Mouse (Mus musculus): ENCODE results near the gene Sirt3. TPM values are rescaled to one million over a fixed set of nuclear protein-coding genes. Genes with fewer than 3 reads are reported as not detected.

The Sirt3 gene
- polyA plus RNA-seq (2015; fragmentation: Nextera tagmentation; extraction: Ambion mirVana) = 25.7 and 28.7 TPM in 2 replicates

- WGBS = under 1% methylated on average over 59 of the region's 59 CpGs
Observed at GRCm38 (mm10) chr7:140881696-140882468, at the start of gene Sirt3, which contains the start of gene Psmd13. Gene Sirt3 (minus strand): TSS chr7:140882309. Gene Psmd13 (plus strand): TSS chr7:140881968.

GRCm38 (mm10) chr7:140927181-140927580, 45.1 kb upstream of the Sirt3 start:
- Histone ChIP-seq H3K4me3 (replicated peaks) (no peak overlapping the region), H3K4me1 (peaks cover 10% of the 10 kb centered on the region), H3K9me3 (no peaks in the 10 kb centered on the region), H3K27ac (no peak overlapping the region), H3K4me2 (no peak overlapping the region), H3K36me3 (no peaks in the 10 kb centered on the region), H3K27me3 (replicated peaks) (peaks cover 29% of the 10 kb centered on the region), H3K9ac (no peak overlapping the region)
- no peak for ATAC-seq (ENCODE audit: insufficient read depth, low FRiP score, low read depth)
- 86% methylated on average over 6 of the region's 6 CpGs for WGBS

More at GRCm38 (mm10) chr7:140881696-140882468, at the start of gene Sirt3, which contains the start of gene Psmd13:
- peak within 1 kb of the TSS; percentile 86 for H3K4me2 ChIP-seq
- peak within 1 kb of the TSS; percentile 78 for H3K9ac ChIP-seq
- H3K27me3 ChIP-seq (replicated peaks) = no peaks in the 10 kb centered on the region
- peaks cover 11% of the 10 kb centered on the region for H3K4me1 ChIP-seq
- peak within 1 kb of the TSS; percentile 91 for H3K27ac ChIP-seq
- H3K9me3 ChIP-seq = no peaks in the 10 kb centered on the region
- ATAC-seq (ENCODE audit: insufficient read depth, low FRiP score, low read depth) = peak; percentile 95
- peaks cover 6% of the 10 kb centered on the region for H3K36me3 ChIP-seq
- peak within 1 kb of the TSS; percentile 96 for H3K4me3 ChIP-seq (replicated peaks)

- no peaks in the 10 kb centered on the region for H3K36me3 ChIP-seq
- peak overlapping the region; percentile 34 for H3K4me3 ChIP-seq (replicated peaks)
- no peak overlapping the region for H3K27ac ChIP-seq
- H3K9ac ChIP-seq = no peak overlapping the region
- H3K4me1 ChIP-seq = peaks cover 14% of the 10 kb centered on the region
- 23% methylated on average over 30 of the region's 30 CpGs for WGBS
- H3K27me3 ChIP-seq (replicated peaks) = peaks cover 59% of the 10 kb centered on the region
- H3K9me3 ChIP-seq = no peaks in the 10 kb centered on the region
- ATAC-seq (ENCODE audit: insufficient read depth, low FRiP score, low read depth) = no peak
- peak overlapping the region; percentile 67 for H3K4me2 ChIP-seq
Observed at GRCm38 (mm10) chr7:140923070-140923775, 41.1 kb upstream of the Sirt3 start.

GRCm38 (mm10) chr7:140922398-140923069, 40.4 kb upstream of the Sirt3 start:
- Histone ChIP-seq H3K9me3 (no peaks in the 10 kb centered on the region), H3K27me3 (replicated peaks) (peaks cover 59% of the 10 kb centered on the region), H3K9ac (no peak overlapping the region), H3K4me3 (replicated peaks) (peak overlapping the region; percentile 34), H3K4me1 (peaks cover 14% of the 10 kb centered on the region), H3K4me2 (peak overlapping the region; percentile 67), H3K36me3 (no peaks in the 10 kb centered on the region), H3K27ac (no peak overlapping the region)
- peak; percentile 37; the same call in 1 of the 2 replicates for ATAC-seq (ENCODE audit: insufficient read depth, low FRiP score, low read depth)
- WGBS = 2% methylated on average over 49 of the region's 49 CpGs

GRCm38 (mm10) chr7:140921225-140921975, 39.3 kb upstream of the Sirt3 start:
- no peak overlapping the region for H3K27ac ChIP-seq
- peak overlapping the region; percentile 34; the same call in 1 of the 2 replicates for H3K4me3 ChIP-seq (replicated peaks)
- WGBS = 29% methylated on average over 22 of the region's 22 CpGs
- ATAC-seq (ENCODE audit: insufficient read depth, low FRiP score, low read depth) = no peak
- H3K27me3 ChIP-seq (replicated peaks) = peaks cover 59% of the 10 kb centered on the region
- H3K4me1 ChIP-seq = peaks cover 14% of the 10 kb centered on the region
- H3K4me2 ChIP-seq = peak overlapping the region; percentile 67; the same call in 1 of the 2 replicates
- H3K9me3 ChIP-seq = no peaks in the 10 kb centered on the region
- H3K9ac ChIP-seq = no peak overlapping the region
- H3K36me3 ChIP-seq = no peaks in the 10 kb centered on the region

- ATAC-seq (ENCODE audit: insufficient read depth, low FRiP score, low read depth) = no peak
- H3K4me1 ChIP-seq = peaks cover 14% of the 10 kb centered on the region
- H3K36me3 ChIP-seq = no peaks in the 10 kb centered on the region
- 0 out of 2 replicates have a peak within 1 kb of the TSS, but pooled peaks have one; percentile 31 for H3K27ac ChIP-seq
- no peaks in the 10 kb centered on the region for H3K9me3 ChIP-seq
- H3K27me3 ChIP-seq (replicated peaks) = peaks cover 59% of the 10 kb centered on the region
- no peak within 1 kb of the TSS for H3K9ac ChIP-seq
- peak within 1 kb of the TSS; percentile 34; the same call in 1 of the 2 replicates for H3K4me3 ChIP-seq (replicated peaks)
- peak within 1 kb of the TSS; percentile 67; the same call in 1 of the 2 replicates for H3K4me2 ChIP-seq
- WGBS = 62% methylated on average over 8 of the region's 8 CpGs
Observed at GRCm38 (mm10) chr7:140920418-140921029, 38.4 kb upstream of the Sirt3 start, which contains the start of gene Nlrp6. Gene Nlrp6 (plus strand): TSS chr7:140920902.

GRCm38 (mm10) chr7:140919911-140920310, 37.8 kb upstream of the Sirt3 start:
- H3K9ac ChIP-seq = no peak overlapping the region
- no peak overlapping the region for H3K27ac ChIP-seq
- H3K4me1 ChIP-seq = peaks cover 14% of the 10 kb centered on the region
- H3K36me3 ChIP-seq = no peaks in the 10 kb centered on the region
- peaks cover 56% of the 10 kb centered on the region for H3K27me3 ChIP-seq (replicated peaks)
- 48% methylated on average over 4 of the region's 4 CpGs for WGBS
- no peak for ATAC-seq (ENCODE audit: insufficient read depth, low FRiP score, low read depth)
- H3K4me2 ChIP-seq = no peak overlapping the region
- no peak overlapping the region for H3K4me3 ChIP-seq (replicated peaks)
- no peaks in the 10 kb centered on the region for H3K9me3 ChIP-seq

GRCm38 (mm10) chr7:140914031-140914690, 32.1 kb upstream of the Sirt3 start:
- WGBS = 79% methylated on average over 8 of the region's 8 CpGs
- Histone ChIP-seq H3K4me2 (no peak overlapping the region), H3K27me3 (replicated peaks) (0 out of 2 replicates have a peak, but pooled peaks cover 3% of the 10 kb centered on the region), H3K36me3 (no peaks in the 10 kb centered on the region), H3K27ac (peak overlapping the region; percentile 87; the same call in 1 of the 2 replicates), H3K9me3 (no peaks in the 10 kb centered on the region), H3K4me1 (0 out of 2 replicates have a peak, but pooled peaks cover under 1% of the 10 kb centered on the region), H3K9ac (no peak overlapping the region), H3K4me3 (replicated peaks) (no peak overlapping the region)
- no peak for ATAC-seq (ENCODE audit: insufficient read depth, low FRiP score, low read depth)

- peak; percentile 85 for ATAC-seq (ENCODE audit: insufficient read depth, low FRiP score, low read depth)
- H3K36me3 ChIP-seq = no peaks in the 10 kb centered on the region
- no peaks in the 10 kb centered on the region for H3K9me3 ChIP-seq
- H3K4me2 ChIP-seq = no peak overlapping the region
- peaks cover 5% of the 10 kb centered on the region; the same call in 1 of the 2 replicates for H3K4me1 ChIP-seq
- H3K27me3 ChIP-seq (replicated peaks) = no peaks in the 10 kb centered on the region
- peak overlapping the region; percentile 87 for H3K27ac ChIP-seq
- no peak overlapping the region for H3K9ac ChIP-seq
- H3K4me3 ChIP-seq (replicated peaks) = no peak overlapping the region
- 55% methylated on average over 5 of the region's 5 CpGs for WGBS
Observed at GRCm38 (mm10) chr7:140912846-140913482, 30.9 kb upstream of the Sirt3 start.

- no peak for ATAC-seq (ENCODE audit: insufficient read depth, low FRiP score, low read depth)
- peak overlapping the region; percentile 87 for H3K27ac ChIP-seq
- WGBS = 73% methylated on average over 3 of the region's 3 CpGs
Observed at GRCm38 (mm10) chr7:140912293-140912692, 30.2 kb upstream of the Sirt3 start.

More at GRCm38 (mm10) chr7:140912293-140912692, 30.2 kb upstream of the Sirt3 start:
- Histone ChIP-seq H3K36me3 (no peaks in the 10 kb centered on the region), H3K9ac (no peak overlapping the region), H3K4me2 (no peak overlapping the region), H3K4me3 (replicated peaks) (no peak overlapping the region), H3K9me3 (no peaks in the 10 kb centered on the region), H3K27me3 (replicated peaks) (no peaks in the 10 kb centered on the region), H3K4me1 (peaks cover 5% of the 10 kb centered on the region; the same call in 1 of the 2 replicates)
